Mouse (Mus musculus) ovary, postnatal 36 days (tissue): ENCODE data around the gene Apoc1.

ENCODE experiments used
- DNase-seq: peaks from one replicate; pipeline ENCODE4 v3.0.0; 2022; ENCODE audit warnings: low spot score, mixed read lengths

Apoc1 gene

GRCm38 (mm10) chr7:19691873-19692865, at the start of gene Apoc1:
Apoc1 (minus strand) TSS chr7:19692660.
- peak; percentile 44 for DNase-seq

DNA sequence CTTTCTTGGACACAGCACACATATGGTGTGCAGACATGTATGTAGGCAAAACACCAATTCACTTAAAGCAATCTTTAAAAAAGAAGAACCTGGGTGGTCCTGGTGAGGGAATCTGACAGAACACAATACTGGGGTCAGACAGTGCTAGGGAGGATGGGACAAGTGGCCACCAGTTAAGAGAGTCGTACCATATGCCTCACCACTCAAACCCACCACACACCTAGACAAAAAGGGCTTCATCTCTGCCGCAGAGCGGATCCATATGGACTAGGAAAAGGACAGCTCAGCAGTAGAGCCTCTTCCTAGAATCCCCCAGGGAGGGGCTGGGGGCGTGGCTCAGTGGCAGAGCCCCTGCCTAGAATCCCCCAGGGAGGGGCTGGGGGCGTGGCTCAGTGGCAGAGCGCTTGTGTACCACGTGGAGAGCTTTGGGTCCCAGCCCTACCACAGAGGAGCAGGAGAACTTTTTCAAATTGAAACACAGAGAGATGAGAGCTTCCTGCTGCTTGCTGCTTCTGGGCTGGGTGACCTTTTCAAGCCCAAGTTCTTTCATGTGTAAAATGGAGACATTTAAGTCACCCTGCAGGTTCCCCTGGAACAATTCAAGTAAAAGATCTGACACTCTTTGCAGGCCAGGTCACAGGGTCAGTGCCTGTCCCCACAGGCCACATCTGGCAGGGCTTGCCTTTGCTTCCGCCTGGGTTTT, 49.0 kb upstream of the Apoc1 start:
- DNase-seq: no peak

GRCm38 (mm10) chr7:19740269-19740668, 47.8 kb upstream of the Apoc1 start:
- DNase-seq: no peak

- DNase-seq: no peak
Measured at GRCm38 (mm10) chr7:19738771-19739170, 46.3 kb upstream of the Apoc1 start.

DNA sequence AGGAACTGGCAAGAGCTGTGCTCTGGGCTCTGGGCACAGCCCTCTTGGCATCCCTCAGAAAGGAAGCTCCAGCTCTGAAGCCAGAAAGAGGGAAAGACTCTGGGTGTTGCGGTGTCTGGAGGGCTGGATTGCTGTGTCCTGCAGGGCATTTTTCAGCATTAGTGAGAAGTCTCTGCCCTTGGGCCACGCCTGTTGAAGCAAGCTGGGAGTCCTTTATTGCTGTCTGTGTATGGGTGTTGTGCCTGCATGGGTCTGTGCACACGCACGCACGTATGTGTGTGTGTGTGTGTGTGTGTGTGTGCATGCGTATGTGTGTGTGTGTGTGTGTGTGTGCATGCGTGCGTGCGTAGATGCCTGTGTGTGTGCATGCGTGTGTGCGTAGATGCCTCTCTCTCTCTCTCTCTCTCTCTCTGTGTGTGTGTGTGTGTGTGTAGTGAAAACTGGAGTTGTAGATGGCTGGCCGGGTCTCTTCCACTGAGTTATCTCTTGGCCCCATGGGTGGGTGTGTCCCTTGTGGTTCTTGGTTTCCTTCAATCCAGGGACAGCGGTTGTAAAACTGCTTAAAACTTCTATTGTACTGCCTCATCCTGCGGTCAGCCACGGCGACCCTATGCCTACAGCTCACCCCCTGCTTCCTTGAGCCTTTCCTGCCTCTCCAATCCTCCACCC, 44.1 kb upstream of the Apoc1 start:
- DNase-seq: no peak

DNA sequence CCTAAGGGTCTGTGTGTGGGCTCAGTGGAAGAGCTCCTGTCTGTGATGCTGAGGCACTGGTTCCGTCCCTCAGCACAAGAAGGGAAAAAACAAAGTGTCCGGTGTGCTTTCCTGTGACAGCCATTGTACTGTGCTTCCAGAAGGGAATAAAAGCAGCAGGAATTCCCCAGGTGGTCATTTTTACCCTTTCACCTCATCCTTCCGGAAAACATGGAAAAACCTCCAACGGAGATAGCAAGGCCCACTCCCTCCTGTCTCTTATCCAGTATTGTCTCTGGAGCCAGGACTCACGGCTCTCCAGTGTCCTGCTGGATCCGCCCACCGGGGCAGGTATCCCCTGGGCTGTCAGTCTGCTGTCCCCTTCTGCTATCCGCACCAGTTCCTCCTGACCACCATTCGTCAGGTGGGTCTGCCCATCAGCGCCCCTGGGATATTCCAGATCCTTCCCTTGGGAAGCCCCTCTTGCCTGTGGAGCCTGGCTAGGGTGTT, 41.8 kb upstream of the Apoc1 start:
- DNase-seq: no peak

- no peak for DNase-seq
Measured at GRCm38 (mm10) chr7:19726541-19726940, 34.1 kb upstream of the Apoc1 start.

DNA sequence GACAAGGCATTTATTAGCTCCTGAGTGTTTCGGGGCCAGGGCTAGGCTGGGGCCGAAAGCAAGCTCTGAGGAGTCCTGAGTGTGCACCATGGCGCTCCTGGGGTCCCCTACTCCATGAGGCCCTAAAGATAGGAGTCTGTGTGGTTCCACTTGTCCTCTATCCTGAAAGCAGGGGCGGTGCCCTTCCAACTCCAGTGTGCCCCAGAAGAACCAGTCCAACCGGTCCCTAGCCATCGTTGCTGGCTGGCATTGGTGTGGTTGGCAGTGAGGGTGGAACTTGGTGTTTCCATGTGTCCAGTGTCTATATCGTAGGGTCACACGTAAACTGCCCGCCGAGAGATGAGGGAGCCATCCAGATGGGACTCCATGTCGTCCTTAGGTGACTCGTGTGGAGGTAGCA, 31.7 kb upstream of the Apoc1 start:
- DNase-seq: no peak

- no peak for DNase-seq
Measured at GRCm38 (mm10) chr7:19722754-19723195, 30.3 kb upstream of the Apoc1 start.

DNA sequence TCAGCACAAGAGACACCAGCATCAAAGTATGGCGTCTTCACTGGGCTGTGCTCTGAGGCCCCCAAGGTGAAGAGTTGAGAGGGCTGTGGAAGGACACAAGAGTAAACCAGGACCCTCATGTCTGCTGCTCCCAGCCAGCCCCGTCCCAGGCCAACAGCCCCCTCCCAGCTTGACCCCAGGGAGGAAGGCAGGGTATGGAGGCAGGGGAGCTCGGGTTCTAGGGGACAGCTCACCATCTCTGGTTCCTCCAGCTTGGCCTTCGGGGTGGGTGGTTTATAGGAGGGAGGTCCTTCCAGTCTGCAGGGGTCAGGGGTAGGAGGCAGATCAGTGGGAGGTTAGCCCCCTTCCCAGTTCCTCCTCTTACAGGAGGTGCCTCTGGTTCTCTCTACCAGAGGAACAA, 26.7 kb upstream of the Apoc1 start:
- no peak for DNase-seq

DNA sequence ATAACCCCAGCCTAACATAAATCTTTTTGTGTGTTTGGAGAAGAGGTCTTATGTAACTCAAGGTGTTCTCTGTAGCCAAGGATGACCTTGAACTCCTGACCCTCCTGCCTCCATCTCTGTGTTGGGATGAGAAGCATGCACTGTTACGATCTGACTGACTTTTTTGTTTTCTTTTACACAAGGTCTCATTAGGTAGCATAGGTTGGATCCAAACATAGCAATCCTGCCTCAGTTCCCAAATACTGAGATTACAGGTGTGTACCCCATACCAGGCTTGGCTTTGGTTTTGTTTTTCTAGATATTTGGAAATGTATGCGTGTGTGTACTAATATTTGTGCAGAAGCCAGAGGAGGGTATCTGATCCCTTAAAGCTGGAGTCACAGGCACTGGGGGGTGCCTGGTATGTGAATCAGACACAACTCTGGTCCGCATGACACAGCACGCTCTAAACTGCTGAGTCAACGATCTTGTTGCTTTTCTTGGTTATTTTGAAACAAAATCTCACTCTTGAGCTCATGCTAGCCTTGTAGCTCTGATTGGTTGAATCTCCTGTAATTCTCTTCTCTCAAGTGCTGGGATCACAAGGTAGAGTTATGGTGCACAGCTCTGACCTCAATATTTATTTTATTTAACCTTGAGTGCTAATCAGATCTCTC, 26.0 kb upstream of the Apoc1 start:
- no peak for DNase-seq

- DNase-seq: no peak
Measured at GRCm38 (mm10) chr7:19717346-19717745, 24.9 kb upstream of the Apoc1 start.

DNA sequence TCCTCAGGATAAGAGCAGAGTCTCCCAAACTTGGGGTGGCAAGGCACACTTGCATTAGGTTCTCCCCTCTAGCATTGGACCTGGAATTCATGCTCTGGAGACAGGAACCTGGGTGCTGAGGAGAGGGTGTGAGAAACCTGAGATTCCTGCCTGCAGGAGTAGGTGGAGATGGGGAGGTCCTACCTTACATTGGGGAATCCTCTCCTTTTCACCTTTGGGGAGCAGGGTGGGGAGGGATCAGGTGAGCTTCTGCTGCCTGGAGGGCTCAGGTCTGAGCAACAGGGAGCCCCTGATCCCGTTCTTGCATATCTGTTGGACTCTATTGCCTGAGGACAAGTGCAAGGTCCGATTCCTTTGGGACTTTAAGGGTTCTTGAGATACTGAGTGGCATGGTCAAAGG, 24.4 kb upstream of the Apoc1 start:
- no peak for DNase-seq

- no peak for DNase-seq
Measured at GRCm38 (mm10) chr7:19716055-19716682, 23.7 kb upstream of the Apoc1 start.

- DNase-seq: peak; percentile 97
Measured at GRCm38 (mm10) chr7:19715239-19716054, 23.0 kb upstream of the Apoc1 start, which contains the start of gene Tomm40. Tomm40 (minus strand) TSS chr7:19715438.

- no peak for DNase-seq
Measured at GRCm38 (mm10) chr7:19714836-19715235, 22.4 kb upstream of the Apoc1 start.

DNA sequence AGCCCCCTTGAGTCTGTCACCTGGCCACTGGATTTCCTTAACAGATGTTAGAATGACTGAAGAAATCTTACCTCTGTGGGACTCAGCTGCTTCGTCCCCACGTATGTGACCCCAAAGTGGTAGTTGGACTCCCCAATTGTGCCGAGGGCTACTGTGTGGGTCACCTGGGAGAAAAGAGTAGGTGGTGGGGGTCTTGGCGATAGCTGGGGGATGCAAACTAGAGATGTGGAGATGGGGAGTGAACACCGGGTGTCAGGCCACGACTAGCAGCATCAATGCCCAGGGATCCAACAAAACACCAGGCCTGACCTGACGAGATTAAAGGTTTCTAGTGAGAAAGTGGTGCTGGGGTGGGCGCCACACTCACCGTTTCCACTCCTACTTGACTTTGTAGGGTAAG, 21.1 kb upstream of the Apoc1 start:
- DNase-seq: no peak

DNA sequence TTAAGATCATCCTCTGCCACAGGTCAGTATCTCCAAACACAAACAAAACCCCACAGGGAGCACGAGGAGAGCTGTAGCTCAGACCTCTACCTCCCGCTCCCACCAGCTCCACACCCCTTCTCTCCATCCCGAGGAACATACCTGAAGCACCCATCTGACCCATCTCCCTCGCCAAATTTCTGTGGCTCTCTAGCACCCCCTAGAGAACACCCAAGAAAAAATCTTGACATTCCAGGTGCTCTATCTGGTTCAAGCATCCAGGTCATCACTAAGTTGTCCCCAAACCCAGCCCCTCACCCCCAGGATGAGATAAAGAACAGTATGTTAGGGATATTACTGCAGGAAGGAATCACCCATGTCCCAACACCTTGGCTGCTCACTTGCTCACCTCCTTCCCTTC, 20.7 kb upstream of the Apoc1 start:
- DNase-seq: no peak

- no peak for DNase-seq
Measured at GRCm38 (mm10) chr7:19712414-19712813, 20.0 kb upstream of the Apoc1 start.

GRCm38 (mm10) chr7:19710650-19711049, 18.2 kb upstream of the Apoc1 start:
- DNase-seq: no peak
